19 mouse cellular contexts compared by ENCODE assay signal in genomic region chr15:82187924-82188323, GRCm38 (mm10). TPM values are rescaled to one million over a fixed set of nuclear protein-coding genes. Genes with fewer than 3 reads are reported as not detected.
DNase-seq lines count a peak whose midpoint lies in the region; ATAC-seq and TF ChIP-seq lines count a peak whose summit lies in the region.
"Had no signal": no experiment of that assay in that cellular context is flagged by ENCODE, and none has a peak within 500 bp of the region (broad histone marks: within the 10 kb centered on the region; RNA-seq: fewer than 3 reads in every experiment).

No protein-coding gene starts in this region.

- 86% methylated on average over 1 of the region's 1 CpGs for WGBS in liver, embryonic 12.5 days (ENCODE audit: insufficient replicate concordance)
- WGBS in liver, embryonic 11.5 days, result 100% methylated on average over 1 of the region's 1 CpGs
- 25% methylated on average over 1 of the region's 1 CpGs for WGBS in olfactory bulb, adult 2 months
- 100% methylated on average over 1 of the region's 1 CpGs for WGBS in intestine, postnatal 0 days

- H3K4me2 ChIP-seq in liver, embryonic 12.5 days, result no peak overlapping the region
- H3K4me2 ChIP-seq in liver, embryonic 11.5 days, result no peak overlapping the region
- H3K4me2 ChIP-seq in intestine, postnatal 0 days (replicated peaks; ENCODE audit: low read depth), result no peak overlapping the region
- H3K4me2 ChIP-seq: forebrain, embryonic 12.5 days had no signal

- TF ChIP-seq CTCF in olfactory bulb, adult 2 months (IDR thresholded peaks at IDR 0.05; ENCODE audit: insufficient read depth, low read depth, low read length), result no peak
- no peak for TF ChIP-seq CTCF in intestine, postnatal 0 days (IDR thresholded peaks at IDR 0.05; ENCODE audit: low read depth)

- no peak for ATAC-seq in liver, embryonic 12.5 days
- ATAC-seq in liver, embryonic 11.5 days (replicated peaks; ENCODE audit: low FRiP score), result no peak
- no peak for ATAC-seq in intestine, postnatal 0 days
- ATAC-seq: hindbrain, embryonic 16.5 days had no signal

- H3K4me1 ChIP-seq in liver, embryonic 12.5 days, result peaks cover 57% of the 10 kb centered on the region
- H3K4me1 ChIP-seq in liver, embryonic 11.5 days (replicated peaks; ENCODE audit: control insufficient read depth, insufficient read depth, low read length), result peaks cover 41% of the 10 kb centered on the region
- H3K4me1 ChIP-seq in olfactory bulb, adult 2 months (ENCODE audit: control insufficient read depth, insufficient read depth, low read length), result peaks cover 9% of the 10 kb centered on the region
- no peaks in the 10 kb centered on the region for H3K4me1 ChIP-seq in intestine, postnatal 0 days (replicated peaks; ENCODE audit: control insufficient read depth, insufficient read depth, low read length)
- H3K4me1 ChIP-seq: forebrain, embryonic 12.5 days had no signal

- no peak for TF ChIP-seq POLR2A in olfactory bulb, adult 2 months (IDR thresholded peaks at IDR 0.05; ENCODE audit: insufficient read depth, low read depth, low read length)

- 0 out of 2 replicates have a peak overlapping the region, but pooled peaks have one; percentile 9 for H3K9ac ChIP-seq in liver, embryonic 12.5 days
- H3K9ac ChIP-seq in liver, embryonic 11.5 days (ENCODE audit: low read depth, low read length), result no peak overlapping the region
- H3K9ac ChIP-seq in intestine, postnatal 0 days (ENCODE audit: low read depth, low read length), result no peak overlapping the region
- H3K9ac ChIP-seq: forebrain, embryonic 12.5 days had no signal

- no peak for DNase-seq in liver, embryonic 11.5 days (ENCODE audit: low spot score)
- peak; percentile 97 for DNase-seq in ES-CJ7 (ENCODE audit: low read depth, low spot score)
- DNase-seq in c-Kit-positive CD71-positive TER-119-positive erythroid progenitor cells, embryonic 14.5 days (ENCODE audit: low spot score), result peak; percentile 34
- DNase-seq in frontal cortex, postnatal 36 days (ENCODE audit: low spot score in 2 of 2), result no peak
- no peak for DNase-seq in urinary bladder, postnatal 4 days (ENCODE audit: low spot score in 2 of 2)
- DNase-seq: cerebellum, adult 2 months; heart, adult 11 months; kidney, postnatal 14 days; lung, adult 2 months; midbrain, embryonic 14.5 days; retina, postnatal 1 day had no signal

- H3K9me3 ChIP-seq in liver, embryonic 12.5 days (replicated peaks), result peaks cover 5% of the 10 kb centered on the region
- no peaks in the 10 kb centered on the region for H3K9me3 ChIP-seq in liver, embryonic 11.5 days (ENCODE audit: control insufficient read depth, low read length)
- no peaks in the 10 kb centered on the region for H3K9me3 ChIP-seq in intestine, postnatal 0 days (ENCODE audit: control insufficient read depth)
- H3K9me3 ChIP-seq: forebrain, embryonic 12.5 days had no signal

- H3K27me3 ChIP-seq in liver, embryonic 12.5 days (replicated peaks), result no peaks in the 10 kb centered on the region
- H3K27me3 ChIP-seq in liver, embryonic 11.5 days (replicated peaks; ENCODE audit: control insufficient read depth, insufficient read depth, low read length), result no peaks in the 10 kb centered on the region; the same call in 1 of the 2 replicates
- no peaks in the 10 kb centered on the region for H3K27me3 ChIP-seq in intestine, postnatal 0 days (replicated peaks; ENCODE audit: control insufficient read depth, insufficient read depth, low read length)
- H3K27me3 ChIP-seq: forebrain, embryonic 12.5 days; megakaryocyte, embryonic 14.5 days had no signal

- H3K4me3 ChIP-seq in liver, embryonic 12.5 days, result no peak overlapping the region
- no peak overlapping the region for H3K4me3 ChIP-seq in liver, embryonic 11.5 days (ENCODE audit: low read depth, low read length)
- H3K4me3 ChIP-seq in olfactory bulb, adult 2 months (ENCODE audit: insufficient read depth, low read depth, low read length), result no peak overlapping the region
- H3K4me3 ChIP-seq in intestine, postnatal 0 days (ENCODE audit: low read depth, low read length), result no peak overlapping the region
- H3K4me3 ChIP-seq: forebrain, embryonic 12.5 days; megakaryocyte, embryonic 14.5 days had no signal

- H3K36me3 ChIP-seq in liver, embryonic 12.5 days, result peaks cover 99% of the 10 kb centered on the region
- H3K36me3 ChIP-seq in liver, embryonic 11.5 days (ENCODE audit: control insufficient read depth, insufficient read depth, low read length), result peaks cover 49% of the 10 kb centered on the region
- H3K36me3 ChIP-seq in intestine, postnatal 0 days (ENCODE audit: control insufficient read depth, insufficient read depth), result peaks cover 84% of the 10 kb centered on the region

- H3K27ac ChIP-seq in liver, embryonic 12.5 days, result peak overlapping the region; percentile 97
- no peak overlapping the region for H3K27ac ChIP-seq in liver, embryonic 11.5 days (ENCODE audit: low read depth, low read length)
- H3K27ac ChIP-seq in olfactory bulb, adult 2 months (ENCODE audit: insufficient read depth, low read depth, low read length), result 0 out of 2 replicates have a peak overlapping the region, but pooled peaks have one; percentile 27
- H3K27ac ChIP-seq in intestine, postnatal 0 days (ENCODE audit: low read depth, low read length), result no peak overlapping the region
- H3K27ac ChIP-seq: forebrain, embryonic 12.5 days; stomach, postnatal 0 days had no signal

RNA-seq across cellular contexts. Expression of gene Shisa8, which starts 24.7 kb away (rescaled TPM):
- polyA plus RNA-seq in liver, embryonic 12.5 days (2016; fragmentation: Nextera tagmentation; extraction: Ambion mirVana), result 0.31 and 0.37 TPM in 2 replicates
- polyA plus RNA-seq in liver, embryonic 11.5 days (2014; fragmentation: Nextera tagmentation; extraction: Ambion mirVana), result 0.12 and 0.73 TPM in 2 replicates
- polyA plus RNA-seq in olfactory bulb, adult 2 months (2012; ENCODE audit: insufficient read depth, insufficient read length, low replicate concordance, missing spikeins), result not detected in 2 replicates
- polyA plus RNA-seq in intestine, postnatal 0 days (2015; fragmentation: Nextera tagmentation; extraction: Ambion mirVana), result not detected in 2 replicates

RNA-seq across cellular contexts. Expression of gene Tnfrsf13c, which starts 36.2 kb away (rescaled TPM):
- polyA plus RNA-seq in liver, embryonic 12.5 days (2016; fragmentation: Nextera tagmentation; extraction: Ambion mirVana), result 0.30 TPM in 2 replicates
- polyA plus RNA-seq in liver, embryonic 11.5 days (2014; fragmentation: Nextera tagmentation; extraction: Ambion mirVana), result 0.16 and 0.56 TPM in 2 replicates
- not detected in 2 replicates for polyA plus RNA-seq in olfactory bulb, adult 2 months (2012; ENCODE audit: insufficient read depth, insufficient read length, low replicate concordance, missing spikeins)
- 0.10 TPM in 1 of 2 replicates, not detected in the other for polyA plus RNA-seq in intestine, postnatal 0 days (2015; fragmentation: Nextera tagmentation; extraction: Ambion mirVana)
- polyA plus RNA-seq: limb, embryonic 11.5 days; midbrain, embryonic 14.5 days; stomach, postnatal 0 days had no signal

RNA-seq across cellular contexts. Expression of gene Srebf2, which starts 40.9 kb away (rescaled TPM):
- polyA plus RNA-seq in liver, embryonic 12.5 days (2016; fragmentation: Nextera tagmentation; extraction: Ambion mirVana), result 96.9 and 99.4 TPM in 2 replicates
- 99.7 and 101 TPM in 2 replicates for polyA plus RNA-seq in liver, embryonic 11.5 days (2014; fragmentation: Nextera tagmentation; extraction: Ambion mirVana)
- 282 TPM in 1 of 2 replicates, not detected in the other for polyA plus RNA-seq in olfactory bulb, adult 2 months (2012; ENCODE audit: insufficient read depth, insufficient read length, low replicate concordance, missing spikeins)
- 68.7 and 69.5 TPM in 2 replicates for polyA plus RNA-seq in intestine, postnatal 0 days (2015; fragmentation: Nextera tagmentation; extraction: Ambion mirVana)

RNA-seq across cellular contexts. Expression of gene Cenpm, which starts 56.6 kb away (rescaled TPM):
- polyA plus RNA-seq in liver, embryonic 12.5 days (2016; fragmentation: Nextera tagmentation; extraction: Ambion mirVana), result 48.3 and 51.2 TPM in 2 replicates
- polyA plus RNA-seq in liver, embryonic 11.5 days (2014; fragmentation: Nextera tagmentation; extraction: Ambion mirVana), result 56.5 and 58.8 TPM in 2 replicates
- not detected in 2 replicates for polyA plus RNA-seq in olfactory bulb, adult 2 months (2012; ENCODE audit: insufficient read depth, insufficient read length, low replicate concordance, missing spikeins)
- polyA plus RNA-seq in intestine, postnatal 0 days (2015; fragmentation: Nextera tagmentation; extraction: Ambion mirVana), result 14.8 and 16.5 TPM in 2 replicates

Comparison
In these comparisons a context has a peak if more than half of its experiments do, and no peak if none do; other contexts are left out.
1. H3K27ac ChIP-seq: peak in liver, embryonic 12.5 days (single experiment) and olfactory bulb, adult 2 months (single experiment); none in liver, embryonic 11.5 days (single experiment) and intestine, postnatal 0 days (single experiment).
2. DNase-seq: peak in ES-CJ7 (single experiment) and c-Kit-positive CD71-positive TER-119-positive erythroid progenitor cells, embryonic 14.5 days (single experiment); none in liver, embryonic 11.5 days (single experiment), frontal cortex, postnatal 36 days (0 of 2) and urinary bladder, postnatal 4 days (0 of 2).